ENCODE assay signal across 21 mouse cellular contexts in genomic region chr17:16481722-16482121, GRCm38 (mm10).
"Had no signal": no experiment of that assay in that cellular context is flagged by ENCODE, and none has a peak within 500 bp of the region (broad histone marks: within the 10 kb centered on the region; RNA-seq: fewer than 3 reads in every experiment).

No protein-coding gene starts in this region.

- H3K4me3 ChIP-seq: layer of hippocampus, adult 2 months; left cerebral cortex, adult 2 months; midbrain, embryonic 12.5 days; midbrain, embryonic 15.5 days; neural tube, embryonic 13.5 days; stomach, embryonic 15.5 days had no signal

- H3K9me3 ChIP-seq: midbrain, embryonic 12.5 days; midbrain, embryonic 15.5 days; neural tube, embryonic 13.5 days; stomach, embryonic 15.5 days had no signal

- H3K4me2 ChIP-seq: lung, embryonic 14.5 days; midbrain, embryonic 12.5 days; midbrain, embryonic 15.5 days; neural tube, embryonic 13.5 days; stomach, embryonic 15.5 days had no signal

- H3K27ac ChIP-seq: kidney, postnatal 0 days; layer of hippocampus, adult 2 months; left cerebral cortex, adult 2 months; liver, embryonic 14.5 days; macrophage; midbrain, embryonic 12.5 days; midbrain, embryonic 15.5 days; neural tube, embryonic 13.5 days; stomach, embryonic 15.5 days had no signal

- H3K36me3 ChIP-seq: midbrain, embryonic 12.5 days; midbrain, embryonic 15.5 days; neural tube, embryonic 13.5 days; stomach, embryonic 15.5 days had no signal

- DNase-seq: kidney, postnatal 25 days; layer of hippocampus, adult 9-11 months; layer of hippocampus, postnatal 36 days; liver, postnatal 0 days; lung, embryonic 14.5 days; retina, postnatal 1 day; right cerebral cortex, postnatal 25 days; spleen, adult 18-20 months; thymus, adult 2 months; thymus, postnatal 14 days; thymus, postnatal 4 days had no signal

- H3K27me3 ChIP-seq: midbrain, embryonic 12.5 days; midbrain, embryonic 15.5 days; neural tube, embryonic 13.5 days; stomach, embryonic 15.5 days had no signal

- H3K4me1 ChIP-seq: midbrain, embryonic 12.5 days; midbrain, embryonic 15.5 days; neural tube, embryonic 13.5 days; stomach, embryonic 15.5 days had no signal

- ATAC-seq: liver, postnatal 0 days; lung, postnatal 0 days; midbrain, embryonic 15.5 days had no signal

- H3K9ac ChIP-seq: liver, embryonic 14.5 days; liver, postnatal 0 days; lung, embryonic 14.5 days; midbrain, embryonic 12.5 days; midbrain, embryonic 15.5 days; neural tube, embryonic 13.5 days; stomach, embryonic 15.5 days had no signal
